Mouse (Mus musculus): ENCODE measurements around the gene Ddost. TPM values are rescaled to one million over a fixed set of nuclear protein-coding genes. Genes with fewer than 3 reads are reported as not detected.

The Ddost gene
- polyA plus RNA-seq, 1 experiment from 2014 or later = 364 TPM

Small RNA genes lying within 50 kb of the gene (microRNA-seq; reads per million reads assigned to microRNA genes)
- not detected for gene Gm27646
- gene Mir7019 = 0.52 reads per million

Other genes starting within 250 kb of the Ddost start
- 202 and 222 TPM in 2 replicates for gene Hp1bp3, start 88.4 kb upstream of the Ddost start, polyA plus RNA-seq (2015; fragmentation: Nextera tagmentation; extraction: Ambion mirVana)
- gene Sh2d5, start 54.3 kb upstream of the Ddost start, polyA plus RNA-seq (2015; fragmentation: Nextera tagmentation; extraction: Ambion mirVana) = 0.85 and 0.87 TPM in 2 replicates
- gene Kif17, start 54.3 kb upstream of the Ddost start, polyA plus RNA-seq (2015; fragmentation: Nextera tagmentation; extraction: Ambion mirVana) = 1.2 and 1.4 TPM in 2 replicates
- 50.5 and 57.0 TPM in 2 replicates for gene Pink1, start 21.6 kb downstream of the Ddost start, polyA plus RNA-seq (2015; fragmentation: Nextera tagmentation; extraction: Ambion mirVana)
- gene Cda, start 63.3 kb downstream of the Ddost start, polyA plus RNA-seq (2015; fragmentation: Nextera tagmentation; extraction: Ambion mirVana) = 4.9 and 5.6 TPM in 2 replicates
- not detected in 2 replicates for gene Fam43b, start 91.8 kb downstream of the Ddost start, polyA plus RNA-seq (2015; fragmentation: Nextera tagmentation; extraction: Ambion mirVana)
- 18.4 and 18.9 TPM in 2 replicates for gene Mul1, start 129.9 kb downstream of the Ddost start, polyA plus RNA-seq (2015; fragmentation: Nextera tagmentation; extraction: Ambion mirVana)
- gene Camk2n1, start 149.6 kb downstream of the Ddost start, polyA plus RNA-seq (2015; fragmentation: Nextera tagmentation; extraction: Ambion mirVana) = 1.6 and 1.9 TPM in 2 replicates

Measured in limb, embryonic 13.5 days (tissue).